Mouse (Mus musculus): Measurements from ENCODE around the gene Fbxo46. TPM values are rescaled to one million over a fixed set of nuclear protein-coding genes. Genes with fewer than 3 reads are reported as not detected.
"Not testable (repeated sequence)": the region's sequence is repeated elsewhere in the genome, so short reads cannot be mapped to it uniquely, and the experiment has no call there.

Gene Fbxo46
- total RNA-seq (2014; rRNA removed; ENCODE audit: low replicate concordance) (13.1 and 13.2 TPM in 2 replicates), polyA plus RNA-seq (2015; fragmentation: Nextera tagmentation; extraction: Ambion mirVana) (4.9 and 6.2 TPM in 2 replicates)

DNA sequence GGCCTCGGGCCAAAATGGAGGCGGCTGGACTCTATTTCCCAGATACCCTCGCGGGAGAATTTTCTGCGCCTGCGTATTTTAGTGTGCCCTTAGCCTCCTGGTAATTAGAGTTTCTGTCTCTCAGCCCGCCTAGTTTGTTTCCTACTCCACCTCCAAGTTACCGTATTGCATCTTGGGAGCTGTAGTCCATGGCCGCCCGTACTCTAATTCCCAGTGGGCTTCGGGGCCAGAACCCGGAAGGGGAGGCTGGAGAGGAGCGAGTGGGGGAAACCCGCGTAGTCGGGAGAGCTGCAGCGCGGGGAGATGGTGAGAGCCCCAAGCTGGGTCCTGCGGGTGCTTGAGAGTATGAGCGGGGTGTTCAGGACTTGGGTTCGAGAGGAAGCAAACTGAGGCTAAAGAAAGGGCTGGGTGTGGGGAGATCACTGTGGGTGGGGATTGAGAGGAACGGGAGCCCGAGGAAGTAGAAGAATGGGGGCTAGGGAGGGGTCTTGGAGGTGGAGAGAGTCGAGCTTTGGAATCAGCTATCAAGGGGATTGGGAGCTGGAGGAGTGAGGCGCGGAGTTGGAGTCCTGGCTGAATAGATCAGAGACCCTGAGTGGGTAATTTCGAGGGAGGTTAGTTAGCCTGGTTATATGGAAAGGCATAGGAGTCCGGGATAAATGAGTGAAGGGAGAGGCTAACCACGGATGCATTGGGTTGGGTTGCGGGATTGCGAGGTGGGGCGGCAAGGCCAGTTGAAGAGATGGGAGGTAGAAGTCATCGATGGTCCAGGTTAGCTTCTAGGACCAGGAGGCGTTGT lies at the start of gene Fbxo46:
Gene Fbxo46 (plus strand): TSS at position 229 of the 799 bp plus-strand sequence.
- peak within 1 kb of the TSS; percentile 13; the same call in 1 of the 2 replicates for H3K27ac ChIP-seq (ENCODE audit: low read depth)

DNA sequence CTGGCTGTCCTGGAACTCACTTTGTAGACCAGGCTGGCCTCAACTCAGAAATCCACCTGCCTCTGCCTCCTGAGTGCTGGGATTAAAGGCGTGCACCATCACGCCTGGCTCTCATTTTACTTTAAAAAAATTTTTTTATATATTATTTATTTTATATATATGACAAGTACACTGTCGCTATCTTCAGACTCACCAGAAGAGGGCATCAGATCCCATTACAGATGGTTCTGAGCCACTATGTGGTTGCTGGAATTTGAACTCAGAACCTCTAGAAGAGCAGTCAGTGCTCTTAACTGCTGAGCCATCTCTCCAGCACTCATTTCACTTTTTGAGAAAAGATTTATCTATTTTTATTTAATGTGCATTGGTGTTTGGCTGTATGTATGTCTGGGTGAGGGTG lies 48.6 kb upstream of the Fbxo46 start:
- not testable (repeated sequence) for H3K9ac ChIP-seq (replicated peaks; ENCODE audit: low read depth, low read length); H3K27ac ChIP-seq (ENCODE audit: low read depth); DNase-seq (ENCODE audit: low spot score); H3K4me1 ChIP-seq (ENCODE audit: control insufficient read depth, insufficient read depth); H3K9me3 ChIP-seq (replicated peaks; ENCODE audit: control insufficient read depth, low read length); H3K4me2 ChIP-seq (ENCODE audit: low read depth, low read length); H3K4me3 ChIP-seq (ENCODE audit: low read depth, low read length); H3K36me3 ChIP-seq (replicated peaks; ENCODE audit: control insufficient read depth, insufficient read depth, low read length); ATAC-seq (ENCODE audit: insufficient read depth, low read depth)
- peak; percentile 24 for TF ChIP-seq CTCF (IDR thresholded peaks at IDR 0.05; ENCODE audit: low read depth)
- H3K27me3 ChIP-seq (ENCODE audit: control insufficient read depth, insufficient read depth, low read length) = peaks cover 13% of the 10 kb centered on the region
- 47% methylated on average over 3 of the region's 3 CpGs for WGBS

More for the DNA sequence above, at the start of gene Fbxo46:
- Histone ChIP-seq H3K4me3 (ENCODE audit: low read depth, low read length) (peak within 1 kb of the TSS; percentile 76), H3K27me3 (ENCODE audit: control insufficient read depth, insufficient read depth, low read length) (no peaks in the 10 kb centered on the region), H3K4me2 (ENCODE audit: low read depth, low read length) (peak within 1 kb of the TSS; percentile 87), H3K9ac (replicated peaks; ENCODE audit: low read depth, low read length) (peak within 1 kb of the TSS; percentile 81), H3K4me1 (ENCODE audit: control insufficient read depth, insufficient read depth) (peaks cover 8% of the 10 kb centered on the region; the same call in 1 of the 2 replicates), H3K36me3 (replicated peaks; ENCODE audit: control insufficient read depth, insufficient read depth, low read length) (no peaks in the 10 kb centered on the region), H3K9me3 (replicated peaks; ENCODE audit: control insufficient read depth, low read length) (no peaks in the 10 kb centered on the region)
- DNase-seq (ENCODE audit: low spot score) = peak; percentile 99
- ATAC-seq (ENCODE audit: insufficient read depth, low read depth) = peak; percentile 95
- WGBS = under 1% methylated on average over 34 of the region's 34 CpGs
- TF ChIP-seq EP300 (IDR thresholded peaks at IDR 0.05; ENCODE audit: low read depth) (no peak), CTCF (IDR thresholded peaks at IDR 0.05; ENCODE audit: low read depth) (no peak)

DNA sequence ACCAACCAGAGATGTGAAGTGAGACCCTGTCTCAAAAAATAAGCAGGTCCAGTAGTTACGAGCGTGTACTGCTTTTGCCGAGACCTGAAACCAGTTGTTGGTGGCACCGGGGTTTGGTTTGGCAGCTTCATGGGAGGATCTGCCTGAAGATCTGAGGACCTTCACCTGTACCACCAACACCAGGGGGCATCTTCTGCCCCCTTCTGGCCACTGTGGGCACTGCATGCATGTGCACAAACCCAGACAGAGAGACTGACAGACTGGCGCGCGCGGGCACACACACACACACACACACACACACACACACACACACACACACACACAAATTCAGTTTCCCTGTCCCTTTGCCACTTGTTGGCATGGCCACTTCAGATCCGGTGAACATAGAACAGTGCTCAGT lies 46.2 kb upstream of the Fbxo46 start:
- 76% methylated on average over 9 of the region's 9 CpGs for WGBS
- Histone ChIP-seq H3K4me2 (ENCODE audit: low read depth, low read length) (no peak overlapping the region), H3K27me3 (ENCODE audit: control insufficient read depth, insufficient read depth, low read length) (no peaks in the 10 kb centered on the region), H3K4me1 (ENCODE audit: control insufficient read depth, insufficient read depth) (peaks cover 20% of the 10 kb centered on the region), H3K36me3 (replicated peaks; ENCODE audit: control insufficient read depth, insufficient read depth, low read length) (peaks cover 8% of the 10 kb centered on the region), H3K27ac (ENCODE audit: low read depth) (no peak overlapping the region), H3K9ac (replicated peaks; ENCODE audit: low read depth, low read length) (no peak overlapping the region), H3K9me3 (replicated peaks; ENCODE audit: control insufficient read depth, low read length) (no peaks in the 10 kb centered on the region), H3K4me3 (ENCODE audit: low read depth, low read length) (no peak overlapping the region)
- ATAC-seq (ENCODE audit: insufficient read depth, low read depth) = no peak
- DNase-seq (ENCODE audit: low spot score) = no peak
- TF ChIP-seq EP300 (IDR thresholded peaks at IDR 0.05; ENCODE audit: low read depth) = no peak
- peak; percentile 65 for TF ChIP-seq CTCF (IDR thresholded peaks at IDR 0.05; ENCODE audit: low read depth)

DNA sequence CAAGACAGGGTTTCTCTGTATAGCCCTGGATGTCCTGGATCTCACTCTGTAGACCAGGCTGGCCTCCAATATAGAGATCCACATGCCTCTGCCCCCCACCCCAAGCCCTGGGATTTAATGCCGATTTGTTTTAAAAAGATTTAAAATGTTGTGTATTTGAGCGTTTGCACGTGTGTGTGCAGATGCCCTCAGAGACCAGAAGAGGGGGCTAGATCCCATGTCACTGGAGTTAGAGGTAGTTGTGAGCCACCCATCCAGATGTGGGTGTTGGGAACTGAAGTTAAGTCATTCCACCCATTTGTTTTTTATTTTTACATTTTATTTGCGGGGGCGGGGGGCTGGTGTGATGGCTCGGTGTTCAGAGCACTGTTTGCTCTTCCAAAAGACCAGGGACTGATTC lies 45.2 kb upstream of the Fbxo46 start:
- Histone ChIP-seq H3K4me1 (ENCODE audit: control insufficient read depth, insufficient read depth) (peaks cover 20% of the 10 kb centered on the region), H3K9ac (replicated peaks; ENCODE audit: low read depth, low read length) (no peak overlapping the region), H3K27ac (ENCODE audit: low read depth) (no peak overlapping the region), H3K36me3 (replicated peaks; ENCODE audit: control insufficient read depth, insufficient read depth, low read length) (peaks cover 17% of the 10 kb centered on the region), H3K4me3 (ENCODE audit: low read depth, low read length) (no peak overlapping the region), H3K4me2 (ENCODE audit: low read depth, low read length) (no peak overlapping the region), H3K9me3 (replicated peaks; ENCODE audit: control insufficient read depth, low read length) (no peaks in the 10 kb centered on the region), H3K27me3 (ENCODE audit: control insufficient read depth, insufficient read depth, low read length) (no peaks in the 10 kb centered on the region)
- no peak for DNase-seq (ENCODE audit: low spot score)
- no peak for ATAC-seq (ENCODE audit: insufficient read depth, low read depth)
- 91% methylated on average over 6 of the region's 6 CpGs for WGBS
- no peak for TF ChIP-seq CTCF (IDR thresholded peaks at IDR 0.05; ENCODE audit: low read depth)
- no peak for TF ChIP-seq EP300 (IDR thresholded peaks at IDR 0.05; ENCODE audit: low read depth)

DNA sequence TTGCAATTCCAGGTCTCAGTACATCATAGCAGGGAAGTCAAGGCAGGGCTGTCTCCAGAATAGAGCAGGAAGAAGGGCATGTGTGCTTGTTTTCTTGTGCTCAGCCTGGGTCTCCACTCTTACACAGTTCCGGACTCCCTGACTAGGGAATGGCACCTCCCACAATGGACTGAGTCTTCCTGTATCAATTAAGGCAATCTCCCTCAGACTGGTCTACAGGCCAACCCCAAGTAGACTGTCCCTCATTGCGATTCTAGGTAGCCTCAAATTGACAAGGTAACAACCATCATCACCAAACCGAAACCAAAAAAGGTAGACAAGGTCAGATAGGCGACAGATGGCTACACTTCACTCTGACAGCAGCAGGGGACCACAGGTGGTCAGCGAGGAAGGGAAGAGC lies 44.4 kb upstream of the Fbxo46 start:
- Histone ChIP-seq H3K27me3 (ENCODE audit: control insufficient read depth, insufficient read depth, low read length) (no peaks in the 10 kb centered on the region), H3K4me1 (ENCODE audit: control insufficient read depth, insufficient read depth) (peaks cover 20% of the 10 kb centered on the region), H3K4me3 (ENCODE audit: low read depth, low read length) (peak overlapping the region; percentile 92), H3K36me3 (replicated peaks; ENCODE audit: control insufficient read depth, insufficient read depth, low read length) (peaks cover 25% of the 10 kb centered on the region), H3K4me2 (ENCODE audit: low read depth, low read length) (peak overlapping the region; percentile 91), H3K9ac (replicated peaks; ENCODE audit: low read depth, low read length) (0 out of 2 replicates have a peak overlapping the region, but pooled peaks have one; percentile 1), H3K27ac (ENCODE audit: low read depth) (peak overlapping the region; percentile 97; the same call in 1 of the 2 replicates), H3K9me3 (replicated peaks; ENCODE audit: control insufficient read depth, low read length) (no peaks in the 10 kb centered on the region)
- WGBS = 54% methylated on average over 5 of the region's 5 CpGs
- ATAC-seq (ENCODE audit: insufficient read depth, low read depth) (no peak), DNase-seq (ENCODE audit: low spot score) (no peak)
- no peak for TF ChIP-seq CTCF (IDR thresholded peaks at IDR 0.05; ENCODE audit: low read depth)
- no peak for TF ChIP-seq EP300 (IDR thresholded peaks at IDR 0.05; ENCODE audit: low read depth)
